Mouse (Mus musculus) embryonic facial prominence, embryonic 11.5 days (tissue): Measurements from ENCODE around the gene Rrm2. TPM values are rescaled to one million over a fixed set of nuclear protein-coding genes. Genes with fewer than 3 reads are reported as not detected.
"Not testable (repeated sequence)": the region's sequence is repeated elsewhere in the genome, so short reads cannot be mapped to it uniquely, and the experiment has no call there.

Source experiments
- ATAC-seq: fragments of 200-750 bp; cut with Nextera tagmentation; replicated peaks from 2 replicates; pipeline ENCODE4 v1.8.0; 2017; ENCODE audit warnings: low read depth; ENCODE audit not compliant: insufficient number of reproducible peaks, low FRiP score, low TSS enrichment
- DNase-seq: peaks from one replicate; pipeline ENCODE4 v3.0.0-alpha.2; 2015; ENCODE audit warnings: low spot score
- H3K27ac ChIP-seq: fragments of 300-500 bp; sonication (generic); replicated peaks from 2 replicates; pipeline ENCODE4 v1.5.1; 2014; ENCODE audit warnings: mild to moderate bottlenecking, low read depth, low read length, control low read depth
- H3K27me3 ChIP-seq: fragments of 300-500 bp; sonication (generic); 2 replicates; pipeline ENCODE4 v1.6.1; 2014; ENCODE audit warnings: mild to moderate bottlenecking, low read length, moderate library complexity, mixed read lengths; ENCODE audit not compliant: control insufficient read depth, insufficient read depth
- H3K36me3 ChIP-seq: fragments of 300-500 bp; sonication (generic); replicated peaks from 2 replicates; pipeline ENCODE4 v1.6.1; 2014; ENCODE audit warnings: low read depth, mild to moderate bottlenecking, low read length, moderate library complexity, mixed read lengths; ENCODE audit not compliant: control insufficient read depth, insufficient read depth
- H3K4me1 ChIP-seq: fragments of 300-500 bp; sonication (generic); 2 replicates; pipeline ENCODE4 v1.6.1; 2014; ENCODE audit warnings: low read length, mixed read lengths; ENCODE audit not compliant: control insufficient read depth, insufficient read depth
- H3K4me2 ChIP-seq: fragments of 300-500 bp; sonication (generic); 2 replicates; pipeline ENCODE4 v1.6.1; 2014; ENCODE audit warnings: low read depth, mild to moderate bottlenecking, control low read depth, low read length, moderate library complexity
- H3K4me3 ChIP-seq: fragments of 300-500 bp; sonication (generic); 2 replicates; pipeline ENCODE4 v1.5.1; 2014; ENCODE audit warnings: low read depth, low read length, control low read depth
- H3K9ac ChIP-seq: fragments of 300-500 bp; sonication (generic); replicated peaks from 2 replicates; pipeline ENCODE4 v1.6.1; 2014; ENCODE audit warnings: mild to moderate bottlenecking, control low read depth, low read length
- H3K9me3 ChIP-seq: fragments of 300-500 bp; sonication (generic); replicated peaks from 2 replicates; pipeline ENCODE4 v1.6.1; 2016; ENCODE audit warnings: mild to moderate bottlenecking, low read length, inconsistent platforms, mixed read lengths; ENCODE audit not compliant: control insufficient read depth
- WGBS: fragments of 180-500 bp; shearing (Covaris S2); extraction: QIAGEN DNeasy Blood & Tissue Kit; methylation state at CpG from one replicate; pipeline ENCODE4 v1.1.7; 2014; 5-methylcytosine and 5-hydroxymethylcytosine counted together
- polyA plus RNA-seq: library from polyadenylated mRNA; unstranded; fragments of >200 nt; fragmentation: Nextera tagmentation; extraction: Ambion mirVana; gene quantifications from 2 replicates; pipeline ENCODE4 v1.2.1, GENCODE M21; 2014

Gene Rrm2
- polyA plus RNA-seq, 1 experiment from 2014 or later: 431 TPM

DNA sequence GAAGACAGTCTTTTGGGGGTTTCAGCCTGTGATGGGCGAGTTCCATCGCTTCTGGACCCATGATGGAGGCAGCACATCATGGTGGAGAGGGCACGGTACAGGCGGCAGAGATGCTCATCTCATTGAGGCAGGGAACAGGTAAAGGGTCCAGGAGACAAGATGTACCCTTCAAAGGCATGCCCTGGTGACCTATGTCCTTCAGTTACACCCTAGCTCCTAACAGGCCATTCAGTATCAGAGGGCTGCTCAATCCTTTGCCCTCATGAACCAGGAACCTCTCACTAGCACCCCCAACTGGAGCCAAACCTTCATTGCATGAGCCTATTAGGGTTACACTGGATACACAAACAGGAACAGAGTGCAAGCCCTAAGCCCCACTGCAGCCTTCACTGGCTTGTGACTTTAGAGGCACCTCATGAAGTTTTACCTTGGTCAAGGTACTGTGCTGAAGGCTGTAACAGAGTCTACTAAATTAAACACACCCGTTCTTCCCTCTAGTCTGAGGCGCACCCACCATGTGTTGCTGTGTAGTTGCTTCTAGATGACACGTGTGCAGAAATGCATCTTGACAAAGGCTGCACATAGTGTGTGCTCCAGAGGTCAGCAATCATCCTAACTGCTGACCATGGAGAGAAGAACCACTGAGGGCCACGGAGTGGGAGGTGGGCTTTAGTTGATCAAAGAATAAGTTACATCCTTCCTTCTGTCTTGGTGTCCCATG, 10.4 kb upstream of the Rrm2 start:
- Histone ChIP-seq H3K9ac (no peak overlapping the region), H3K36me3 (no peaks in the 10 kb centered on the region), H3K4me3 (no peak overlapping the region), H3K4me2 (no peak overlapping the region), H3K9me3 (no peaks in the 10 kb centered on the region), H3K4me1 (no peaks in the 10 kb centered on the region), H3K27ac (no peak overlapping the region), H3K27me3 (no peaks in the 10 kb centered on the region)
- no peak for DNase-seq
- WGBS: 57% methylated on average over 8 of the region's 8 CpGs
- peak; percentile 25; the same call in 1 of the 2 replicates for ATAC-seq

- DNase-seq (no peak), ATAC-seq (no peak)
- WGBS: 61% methylated on average over 3 of the region's 3 CpGs
- Histone ChIP-seq H3K9ac (no peak overlapping the region), H3K27me3 (no peaks in the 10 kb centered on the region), H3K4me1 (no peaks in the 10 kb centered on the region), H3K9me3 (no peaks in the 10 kb centered on the region), H3K4me2 (no peak overlapping the region), H3K36me3 (no peaks in the 10 kb centered on the region), H3K4me3 (no peak overlapping the region), H3K27ac (no peak overlapping the region)
Observed at GRCm38 (mm10) chr12:24698514-24698913, 9.5 kb upstream of the Rrm2 start.

GRCm38 (mm10) chr12:24699578-24699977, 8.5 kb upstream of the Rrm2 start:
- no peak overlapping the region for H3K27ac ChIP-seq
- H3K9me3 ChIP-seq: no peaks in the 10 kb centered on the region
- H3K27me3 ChIP-seq: no peaks in the 10 kb centered on the region
- WGBS: 77% methylated on average over 10 of the region's 10 CpGs
- DNase-seq (no peak), ATAC-seq (no peak)
- no peak overlapping the region for H3K4me2 ChIP-seq
- H3K36me3 ChIP-seq: no peaks in the 10 kb centered on the region
- H3K4me1 ChIP-seq: no peaks in the 10 kb centered on the region
- no peak overlapping the region for H3K9ac ChIP-seq
- H3K4me3 ChIP-seq: no peak overlapping the region

DNA sequence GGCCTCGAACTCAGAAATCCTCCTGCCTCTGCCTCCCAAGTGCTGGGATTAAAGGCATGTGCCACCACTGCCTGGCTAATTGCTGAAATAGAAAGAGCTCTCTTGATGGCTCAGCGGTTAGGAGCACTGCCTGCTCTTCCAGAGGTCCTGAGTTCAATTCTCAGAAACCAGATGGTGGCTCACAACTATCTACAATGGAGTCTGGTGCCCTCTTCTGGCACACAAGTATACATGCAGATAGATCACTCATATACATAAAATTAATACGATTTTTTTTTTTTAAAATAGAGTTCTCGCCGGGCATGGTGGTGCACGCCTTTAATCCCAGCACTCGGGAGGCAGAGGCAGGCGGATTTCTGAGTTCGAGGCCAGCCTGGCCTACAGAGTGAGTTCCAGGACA, 6.4 kb upstream of the Rrm2 start:
- H3K9ac ChIP-seq, H3K4me3 ChIP-seq, H3K4me2 ChIP-seq, ATAC-seq, H3K9me3 ChIP-seq, H3K27ac ChIP-seq, H3K27me3 ChIP-seq, H3K36me3 ChIP-seq, H3K4me1 ChIP-seq, DNase-seq: not testable (repeated sequence)
- 88% methylated on average over 9 of the region's 9 CpGs for WGBS

DNA sequence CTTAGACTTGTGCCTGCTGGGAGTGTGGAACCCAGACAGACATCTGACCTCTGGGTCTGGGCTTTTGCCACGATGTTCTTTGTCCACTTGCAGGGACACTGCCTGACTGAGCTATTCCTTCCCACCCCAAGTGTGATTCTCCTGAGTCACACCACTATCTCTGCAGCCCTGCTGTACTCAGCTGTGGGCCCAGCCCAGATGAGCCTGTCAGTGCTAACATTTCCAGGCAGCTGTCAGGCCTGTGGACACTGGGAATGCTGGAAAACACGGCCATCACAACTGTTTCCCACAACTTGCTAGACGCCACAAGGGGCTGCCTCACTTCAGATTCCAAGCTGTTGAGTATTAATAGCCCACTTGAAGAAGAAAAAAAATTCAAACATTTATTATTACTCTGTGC, 5.0 kb upstream of the Rrm2 start:
- no peaks in the 10 kb centered on the region for H3K27me3 ChIP-seq
- no peak for ATAC-seq
- no peak overlapping the region for H3K4me2 ChIP-seq
- DNase-seq: no peak
- 79% methylated on average over 3 of the region's 3 CpGs for WGBS
- H3K36me3 ChIP-seq: no peaks in the 10 kb centered on the region
- H3K9ac ChIP-seq: no peak overlapping the region
- no peaks in the 10 kb centered on the region for H3K4me1 ChIP-seq
- H3K4me3 ChIP-seq: no peak overlapping the region
- H3K27ac ChIP-seq: no peak overlapping the region
- H3K9me3 ChIP-seq: no peaks in the 10 kb centered on the region

DNA sequence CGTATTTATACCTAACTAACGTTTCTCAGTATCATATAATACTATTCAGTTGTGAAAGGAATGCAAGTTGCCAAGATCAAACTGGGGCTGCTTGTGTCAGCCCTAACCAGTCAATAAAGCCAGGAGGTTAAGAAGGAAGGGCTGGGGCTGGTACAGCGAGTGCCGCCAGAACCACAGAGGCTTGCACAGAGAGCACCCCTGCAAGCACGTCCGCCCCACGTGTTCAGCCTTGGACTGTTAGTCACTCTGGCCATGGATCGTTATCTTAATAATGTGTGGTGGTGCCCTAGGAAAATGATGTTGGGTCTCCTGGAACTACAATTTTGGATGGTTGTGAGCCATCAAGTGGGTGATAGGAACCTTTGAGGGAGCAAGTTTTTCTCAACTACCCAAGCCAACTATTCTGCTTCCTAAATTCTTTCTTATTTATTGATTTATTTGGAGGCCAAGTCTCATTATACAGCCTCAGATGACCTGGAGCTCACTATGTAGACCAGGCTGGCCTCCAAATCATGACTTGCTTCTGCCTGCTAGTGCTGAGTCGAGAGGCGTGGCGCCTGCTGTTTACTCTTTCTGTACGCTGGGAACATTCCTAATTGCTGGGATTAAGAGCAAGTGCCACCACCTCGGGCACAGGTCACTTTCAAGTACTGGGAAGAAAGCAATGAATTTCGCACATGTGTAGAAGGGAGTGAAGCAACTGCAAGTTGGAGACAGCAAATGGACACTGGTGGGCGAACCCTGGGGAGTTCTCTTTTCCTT, 2.4 kb upstream of the Rrm2 start:
- Histone ChIP-seq H3K4me2 (no peak overlapping the region), H3K27ac (no peak overlapping the region), H3K27me3 (no peaks in the 10 kb centered on the region), H3K9ac (no peak overlapping the region), H3K4me1 (no peaks in the 10 kb centered on the region; the same call in 1 of the 2 replicates), H3K9me3 (no peaks in the 10 kb centered on the region), H3K36me3 (peaks cover 2% of the 10 kb centered on the region; the same call in 1 of the 2 replicates), H3K4me3 (no peak overlapping the region)
- ATAC-seq: no peak
- WGBS: 86% methylated on average over 15 of the region's 15 CpGs
- no peak for DNase-seq

- Histone ChIP-seq H3K27ac (no peak overlapping the region; the same call in 1 of the 2 replicates), H3K27me3 (no peaks in the 10 kb centered on the region), H3K4me1 (no peaks in the 10 kb centered on the region; the same call in 1 of the 2 replicates), H3K4me2 (peak overlapping the region; percentile 82), H3K4me3 (peak overlapping the region; percentile 93), H3K36me3 (peaks cover 5% of the 10 kb centered on the region), H3K9me3 (no peaks in the 10 kb centered on the region), H3K9ac (peak overlapping the region; percentile 67)
- ATAC-seq (peak; percentile 16; the same call in 1 of the 2 replicates), DNase-seq (peak; percentile 74)
- WGBS: under 1% methylated on average over 27 of the region's 27 CpGs
Observed at GRCm38 (mm10) chr12:24706764-24707479, 1.1 kb upstream of the Rrm2 start.
